Mouse (Mus musculus) heart, adult 2 months (tissue): ENCODE measurements around the gene Rpl18.

Experiments used
- CTCF ChIP-seq: fragments of 200-600 bp; IDR thresholded peaks from 2 replicates; pipeline ENCODE4 v1.8.1; 2022; ENCODE audit warnings: antibody characterized with exemption, mild to moderate bottlenecking, moderate library complexity
- EP300 ChIP-seq: fragments of 200-500 bp; IDR thresholded peaks from 2 replicates; pipeline ENCODE4 v1.6.1; 2011; ENCODE audit warnings: low read depth, low read length, control low read depth; ENCODE audit not compliant: insufficient read depth

GRCm38 (mm10) chr7:45707375-45707967, 7.8 kb upstream of the Rpl18 start:
- TF ChIP-seq EP300: peak; percentile 100
- no peak for TF ChIP-seq CTCF
